ENCODE assay signal across 8 mouse cellular contexts in genomic region chr3:51277201-51278150, GRCm38 (mm10). TPM values are rescaled to one million over a fixed set of nuclear protein-coding genes. Genes with fewer than 3 reads are reported as not detected.
DNase-seq lines count a peak whose midpoint lies in the region; ATAC-seq lines count a peak whose summit lies in the region.

No protein-coding gene starts in this region.

- peak; percentile 94 for DNase-seq in NIH3T3 (ENCODE audit: low read depth)
- peak; percentile 87 to 88 for DNase-seq in cerebellum, postnatal 10 days
- peak; percentile 80 to 83 for DNase-seq in frontal cortex, postnatal 10 days (ENCODE audit: low spot score in 2 of 2)
- peak; percentile 82 to 83 for DNase-seq in layer of hippocampus, postnatal 14 days (ENCODE audit: low spot score in 2 of 2)
- peak; percentile 90 for DNase-seq in lung, postnatal 10 days
- DNase-seq in ovary, postnatal 14 days (ENCODE audit: low spot score) = peak; percentile 76
- peak; percentile 83 for DNase-seq in thymus, postnatal 10 days (ENCODE audit: low spot score in 2 of 2)

- ATAC-seq in hindbrain, embryonic 12.5 days (ENCODE audit: low FRiP score) = peak; percentile 65

- whole genome bisulfite sequencing in hindbrain, embryonic 12.5 days = under 1% methylated on average over 70 of the region's 75 CpGs

- H3K4me1 ChIP-seq in hindbrain, embryonic 12.5 days = peaks cover 14% of the 10 kb centered on the region

- H3K9me3 ChIP-seq in hindbrain, embryonic 12.5 days (replicated peaks) = no peaks in the 10 kb centered on the region

- H3K36me3 ChIP-seq in hindbrain, embryonic 12.5 days = no peaks in the 10 kb centered on the region

- H3K4me2 ChIP-seq in hindbrain, embryonic 12.5 days (replicated peaks) = peak overlapping the region; percentile 84

- H3K27ac ChIP-seq in hindbrain, embryonic 12.5 days = peak overlapping the region; percentile 94

- H3K4me3 ChIP-seq in hindbrain, embryonic 12.5 days = peak overlapping the region; percentile 95

- peak overlapping the region; percentile 89 for H3K9ac ChIP-seq in hindbrain, embryonic 12.5 days

- no peaks in the 10 kb centered on the region for H3K27me3 ChIP-seq in hindbrain, embryonic 12.5 days

RNA-seq across cellular contexts. Expression of gene Noct, which starts 53.2 kb away (rescaled TPM):
- polyA plus RNA-seq in hindbrain, embryonic 12.5 days (2016; fragmentation: Nextera tagmentation; extraction: Ambion mirVana) = 18.5 and 19.3 TPM in 2 replicates
- total RNA-seq in layer of hippocampus, postnatal 14 days (2021) = 10 to 100 TPM; 54.4 to 58.6 TPM

Comparison
In these comparisons a context has a peak if more than half of its experiments do, and no peak if none do; other contexts are left out.
1. Peak in every context shown above with its lines: DNase-seq, ATAC-seq, H3K4me3 ChIP-seq and H3K27ac ChIP-seq.